ENCODE assay signal across 13 mouse cellular contexts in genomic region chr6:52185222-52185621, GRCm38 (mm10). TPM values are rescaled to one million over a fixed set of nuclear protein-coding genes. Genes with fewer than 3 reads are reported as not detected.
DNase-seq lines count a peak whose midpoint lies in the region; ATAC-seq and TF ChIP-seq lines count a peak whose summit lies in the region.
"Had no signal": no experiment of that assay in that cellular context is flagged by ENCODE, and none has a peak within 500 bp of the region (broad histone marks: within the 10 kb centered on the region; RNA-seq: fewer than 3 reads in every experiment).

No protein-coding gene starts in this region.

- H3K27me3 ChIP-seq in heart, embryonic 13.5 days (replicated peaks), result peaks cover 100% of the 10 kb centered on the region
- H3K27me3 ChIP-seq in heart, adult 2 months (ENCODE audit: control insufficient read depth, insufficient read depth, low read length), result peaks cover 20% of the 10 kb centered on the region
- H3K27me3 ChIP-seq in hindbrain, embryonic 12.5 days, result peaks cover 99% of the 10 kb centered on the region
- H3K27me3 ChIP-seq in neural tube, embryonic 15.5 days (replicated peaks), result no peaks in the 10 kb centered on the region

- H3K4me2 ChIP-seq in heart, embryonic 13.5 days, result peak overlapping the region; percentile 26
- H3K4me2 ChIP-seq in hindbrain, embryonic 12.5 days (replicated peaks), result peak overlapping the region; percentile 88
- peak overlapping the region; percentile 35 for H3K4me2 ChIP-seq in neural tube, embryonic 15.5 days
- H3K4me2 ChIP-seq: embryonic facial prominence, embryonic 12.5 days had no signal

- intact Hi-C loops in heart, adult 2 months (cut with DNase I), result no loop called here

- H3K4me1 ChIP-seq in heart, embryonic 13.5 days, result no peaks in the 10 kb centered on the region
- no peaks in the 10 kb centered on the region for H3K4me1 ChIP-seq in heart, adult 2 months (ENCODE audit: control insufficient read depth, insufficient read depth, low read length)
- peaks cover 17% of the 10 kb centered on the region; the same call in 1 of the 2 replicates for H3K4me1 ChIP-seq in hindbrain, embryonic 12.5 days
- peaks cover 86% of the 10 kb centered on the region for H3K4me1 ChIP-seq in neural tube, embryonic 15.5 days
- H3K4me1 ChIP-seq: embryonic facial prominence, embryonic 12.5 days had no signal

- TF ChIP-seq POLR2A in heart, adult 2 months (IDR thresholded peaks at IDR 0.05; ENCODE audit: insufficient read depth, low read depth, low read length), result no peak

- WGBS in heart, embryonic 13.5 days, result 3% methylated on average over 19 of the region's 19 CpGs
- 7% methylated on average over 19 of the region's 19 CpGs for WGBS in heart, adult 2 months
- WGBS in hindbrain, embryonic 12.5 days, result 1% methylated on average over 19 of the region's 19 CpGs
- WGBS in neural tube, embryonic 15.5 days, result 3% methylated on average over 19 of the region's 19 CpGs

- no peaks in the 10 kb centered on the region for H3K79me2 ChIP-seq in heart, adult 2 months (replicated peaks; ENCODE audit: control insufficient read depth, insufficient read depth, low read length)

- no peaks in the 10 kb centered on the region for H3K9me3 ChIP-seq in heart, embryonic 13.5 days
- no peaks in the 10 kb centered on the region for H3K9me3 ChIP-seq in hindbrain, embryonic 12.5 days (replicated peaks)
- H3K9me3 ChIP-seq in neural tube, embryonic 15.5 days (replicated peaks), result no peaks in the 10 kb centered on the region
- H3K9me3 ChIP-seq: embryonic facial prominence, embryonic 12.5 days had no signal

- no peaks in the 10 kb centered on the region for H3K36me3 ChIP-seq in heart, embryonic 13.5 days
- H3K36me3 ChIP-seq in heart, adult 2 months (ENCODE audit: control insufficient read depth, insufficient read depth, low read length), result no peaks in the 10 kb centered on the region
- no peaks in the 10 kb centered on the region for H3K36me3 ChIP-seq in hindbrain, embryonic 12.5 days
- H3K36me3 ChIP-seq in neural tube, embryonic 15.5 days, result peaks cover 6% of the 10 kb centered on the region; the same call in 1 of the 2 replicates
- H3K36me3 ChIP-seq: embryonic facial prominence, embryonic 12.5 days had no signal

- no peak for TF ChIP-seq EP300 in heart, adult 2 months (IDR thresholded peaks at IDR 0.05; ENCODE audit: insufficient read depth, low read depth, low read length)

- no peak overlapping the region for H3K9ac ChIP-seq in heart, embryonic 13.5 days
- H3K9ac ChIP-seq in heart, adult 2 months (ENCODE audit: low read depth, low read length), result no peak overlapping the region
- no peak overlapping the region for H3K9ac ChIP-seq in hindbrain, embryonic 12.5 days
- no peak overlapping the region for H3K9ac ChIP-seq in neural tube, embryonic 15.5 days (replicated peaks)
- H3K9ac ChIP-seq: embryonic facial prominence, embryonic 12.5 days had no signal

- ATAC-seq in heart, embryonic 13.5 days (ENCODE audit: extremely low read depth, insufficient number of reproducible peaks, low FRiP score, low TSS enrichment), result no peak
- no peak for ATAC-seq in hindbrain, embryonic 12.5 days (ENCODE audit: low FRiP score)
- no peak for ATAC-seq in neural tube, embryonic 15.5 days (ENCODE audit: low FRiP score)

- H3K4me3 ChIP-seq in heart, embryonic 13.5 days, result no peak overlapping the region
- H3K4me3 ChIP-seq in heart, adult 2 months, result no peak overlapping the region
- H3K4me3 ChIP-seq in hindbrain, embryonic 12.5 days, result 0 out of 2 replicates have a peak overlapping the region, but pooled peaks have one; percentile 4
- H3K4me3 ChIP-seq in neural tube, embryonic 15.5 days (replicated peaks), result no peak overlapping the region
- H3K4me3 ChIP-seq: embryonic facial prominence, embryonic 12.5 days; layer of hippocampus, adult 2 months had no signal

- no peak for TF ChIP-seq CTCF in heart, adult 2 months (IDR thresholded peaks at IDR 0.05)

- no peak overlapping the region for H3K27ac ChIP-seq in heart, embryonic 13.5 days (replicated peaks)
- no peak overlapping the region for H3K27ac ChIP-seq in heart, adult 2 months
- peak overlapping the region; percentile 87 for H3K27ac ChIP-seq in hindbrain, embryonic 12.5 days
- peak overlapping the region; percentile 68 for H3K27ac ChIP-seq in neural tube, embryonic 15.5 days (replicated peaks)
- H3K27ac ChIP-seq: embryonic facial prominence, embryonic 12.5 days; layer of hippocampus, adult 2 months had no signal

- no peak for DNase-seq in heart, adult 2 months
- peak; percentile 51 to 63 for DNase-seq in kidney, postnatal 36 days
- no peak for DNase-seq in urinary bladder, postnatal 36 days (ENCODE audit: low spot score in 2 of 2)
- DNase-seq in layer of hippocampus, postnatal 10 days (ENCODE audit: low spot score in 2 of 2), result no peak
- no peak for DNase-seq in cerebellum, postnatal 4 days (ENCODE audit: low spot score in 2 of 2)
- DNase-seq: gastrocnemius, postnatal 25 days; spleen, adult 18-20 months had no signal

RNA-seq across cellular contexts. Expression of gene Hoxa4, which starts 6.3 kb away (rescaled TPM):
- 0.71 and 0.74 TPM in 2 replicates for polyA plus RNA-seq in heart, embryonic 13.5 days (2015; fragmentation: Nextera tagmentation; extraction: Ambion mirVana)
- total RNA-seq in heart, adult 2 months (2021), result under 1 TPM; 0.14 to 0.34 TPM
- 0.76 and 0.84 TPM in 2 replicates for polyA plus RNA-seq in heart, adult 2 months (2012; rRNA removed)
- polyA plus RNA-seq in hindbrain, embryonic 12.5 days (2016; fragmentation: Nextera tagmentation; extraction: Ambion mirVana), result 6.9 and 12.5 TPM in 2 replicates
- polyA plus RNA-seq in neural tube, embryonic 15.5 days (2015; fragmentation: Nextera tagmentation; extraction: Ambion mirVana), result 2.3 and 5.7 TPM in 2 replicates
- total RNA-seq in layer of hippocampus, postnatal 10 days (2021), result not detected
- total RNA-seq: layer of hippocampus, adult 2 months had no signal
- polyA plus RNA-seq: embryonic facial prominence, embryonic 12.5 days; midbrain, postnatal 0 days had no signal

RNA-seq across cellular contexts. Expression of gene 5730596B20Rik, which starts 7.9 kb away (rescaled TPM):
- 0.15 and 0.33 TPM in 2 replicates for polyA plus RNA-seq in heart, embryonic 13.5 days (2015; fragmentation: Nextera tagmentation; extraction: Ambion mirVana)
- not detected for total RNA-seq in heart, adult 2 months (2021)
- polyA plus RNA-seq in heart, adult 2 months (2012; rRNA removed), result not detected in 2 replicates
- polyA plus RNA-seq in hindbrain, embryonic 12.5 days (2016; fragmentation: Nextera tagmentation; extraction: Ambion mirVana), result 5.6 and 6.9 TPM in 2 replicates
- polyA plus RNA-seq in neural tube, embryonic 15.5 days (2015; fragmentation: Nextera tagmentation; extraction: Ambion mirVana), result 1.4 and 3.0 TPM in 2 replicates
- not detected for total RNA-seq in layer of hippocampus, postnatal 10 days (2021)
- total RNA-seq: gastrocnemius, postnatal 25 days; layer of hippocampus, adult 2 months; midbrain, postnatal 0 days had no signal
- polyA plus RNA-seq: midbrain, postnatal 0 days had no signal

RNA-seq across cellular contexts. Expression of gene Hoxa5, which starts 19.2 kb away (rescaled TPM):
- polyA plus RNA-seq in heart, embryonic 13.5 days (2015; fragmentation: Nextera tagmentation; extraction: Ambion mirVana), result 3.6 and 5.9 TPM in 2 replicates
- under 1 TPM; 0.26 to 0.45 TPM for total RNA-seq in heart, adult 2 months (2021)
- 0.94 and 0.96 TPM in 2 replicates for polyA plus RNA-seq in heart, adult 2 months (2012; rRNA removed)
- 53.4 and 82.9 TPM in 2 replicates for polyA plus RNA-seq in hindbrain, embryonic 12.5 days (2016; fragmentation: Nextera tagmentation; extraction: Ambion mirVana)
- polyA plus RNA-seq in neural tube, embryonic 15.5 days (2015; fragmentation: Nextera tagmentation; extraction: Ambion mirVana), result 26.8 and 73.9 TPM in 2 replicates
- total RNA-seq in layer of hippocampus, postnatal 10 days (2021), result not detected
- total RNA-seq: layer of hippocampus, adult 2 months had no signal
- polyA plus RNA-seq: midbrain, postnatal 0 days had no signal

RNA-seq across cellular contexts. Expression of gene Hoxa2, which starts 20.6 kb away (rescaled TPM):
- 1.5 and 2.5 TPM in 2 replicates for polyA plus RNA-seq in heart, embryonic 13.5 days (2015; fragmentation: Nextera tagmentation; extraction: Ambion mirVana)
- under 1 TPM; 0.11 to 0.21 TPM for total RNA-seq in heart, adult 2 months (2021)
- 0.84 TPM in 1 of 2 replicates, not detected in the other for polyA plus RNA-seq in heart, adult 2 months (2012; rRNA removed)
- polyA plus RNA-seq in hindbrain, embryonic 12.5 days (2016; fragmentation: Nextera tagmentation; extraction: Ambion mirVana), result 52.2 and 70.1 TPM in 2 replicates
- 7.2 and 12.0 TPM in 2 replicates for polyA plus RNA-seq in neural tube, embryonic 15.5 days (2015; fragmentation: Nextera tagmentation; extraction: Ambion mirVana)
- not detected for total RNA-seq in layer of hippocampus, postnatal 10 days (2021)
- total RNA-seq: layer of hippocampus, adult 2 months had no signal
- polyA plus RNA-seq: midbrain, postnatal 0 days had no signal

RNA-seq across cellular contexts. Expression of gene Hoxa6, which starts 23.3 kb away (rescaled TPM):
- 0.40 TPM in 1 of 2 replicates, not detected in the other for polyA plus RNA-seq in heart, embryonic 13.5 days (2015; fragmentation: Nextera tagmentation; extraction: Ambion mirVana)
- total RNA-seq in heart, adult 2 months (2021), result not detected
- not detected in 2 replicates for polyA plus RNA-seq in heart, adult 2 months (2012; rRNA removed)
- 18.7 and 20.5 TPM in 2 replicates for polyA plus RNA-seq in hindbrain, embryonic 12.5 days (2016; fragmentation: Nextera tagmentation; extraction: Ambion mirVana)
- 10.3 and 15.0 TPM in 2 replicates for polyA plus RNA-seq in neural tube, embryonic 15.5 days (2015; fragmentation: Nextera tagmentation; extraction: Ambion mirVana)
- total RNA-seq in layer of hippocampus, postnatal 10 days (2021), result not detected
- total RNA-seq: layer of hippocampus, adult 2 months; midbrain, postnatal 0 days had no signal
- polyA plus RNA-seq: embryonic facial prominence, embryonic 12.5 days; midbrain, postnatal 0 days had no signal

Comparison
In these comparisons a context has a peak if more than half of its experiments do, and no peak if none do; other contexts are left out.
1. H3K27ac ChIP-seq: peak in hindbrain, embryonic 12.5 days (single experiment) and neural tube, embryonic 15.5 days (single experiment); none in heart, embryonic 13.5 days (single experiment) and heart, adult 2 months (single experiment).
2. H3K4me2 ChIP-seq: peak in every context shown above with its lines; median percentile 88 in hindbrain, embryonic 12.5 days; 35 in neural tube, embryonic 15.5 days; 26 in heart, embryonic 13.5 days.
3. DNase-seq: peak in kidney, postnatal 36 days (2 of 2); none in heart, adult 2 months (0 of 2), urinary bladder, postnatal 36 days (0 of 2), layer of hippocampus, postnatal 10 days (0 of 2) and cerebellum, postnatal 4 days (0 of 2).